Mouse (Mus musculus) embryonic facial prominence, embryonic 14.5 days (tissue): ENCODE data around the gene Orai1. TPM values are rescaled to one million over a fixed set of nuclear protein-coding genes. Genes with fewer than 3 reads are reported as not detected.
A peak's percentile ranks its signal among the peaks of the same experiment; 100 is the strongest.

Source experiments
- ATAC-seq: fragments of 200-750 bp; cut with Nextera tagmentation; 2 replicates; pipeline ENCODE4 v1.8.0; 2017; ENCODE audit warnings: low read depth, moderate number of reproducible peaks, moderate TSS enrichment
- DNase-seq: peaks from one replicate; pipeline ENCODE4 v3.0.0-alpha.2; 2015; ENCODE audit warnings: low spot score
- H3K27ac ChIP-seq: fragments of 300-500 bp; sonication (generic); replicated peaks from 2 replicates; pipeline ENCODE4 v1.5.1; 2014; ENCODE audit warnings: low read depth, mild to moderate bottlenecking, low read length, moderate library complexity
- H3K27me3 ChIP-seq: fragments of 300-500 bp; sonication (generic); replicated peaks from 2 replicates; pipeline ENCODE4 v1.6.1; 2014; ENCODE audit warnings: low read length; ENCODE audit not compliant: control insufficient read depth, insufficient read depth
- H3K36me3 ChIP-seq: fragments of 300-500 bp; sonication (generic); 2 replicates; pipeline ENCODE4 v1.6.1; 2014; ENCODE audit warnings: low read length, mixed read lengths; ENCODE audit not compliant: control insufficient read depth, insufficient read depth
- H3K4me1 ChIP-seq: fragments of 300-500 bp; sonication (generic); 2 replicates; pipeline ENCODE4 v1.6.1; 2014; ENCODE audit warnings: antibody characterized with exemption, low read length; ENCODE audit not compliant: control insufficient read depth, insufficient read depth
- H3K4me2 ChIP-seq: fragments of 300-500 bp; sonication (generic); 2 replicates; pipeline ENCODE4 v1.6.1; 2014; ENCODE audit warnings: low read depth, mild to moderate bottlenecking, low read length, moderate library complexity, mixed read lengths
- H3K4me3 ChIP-seq: fragments of 300-500 bp; sonication (generic); 2 replicates; pipeline ENCODE4 v1.5.1; 2014; ENCODE audit warnings: low read depth, mild to moderate bottlenecking, low read length
- H3K9ac ChIP-seq: fragments of 300-500 bp; sonication (generic); 2 replicates; pipeline ENCODE4 v1.6.1; 2014; ENCODE audit warnings: low read depth, mild to moderate bottlenecking, low read length, moderate library complexity, mixed read lengths
- H3K9me3 ChIP-seq: fragments of 300-500 bp; sonication (generic); 2 replicates; pipeline ENCODE4 v1.6.1; 2016; ENCODE audit warnings: low read length; ENCODE audit not compliant: control insufficient read depth
- WGBS: fragments of 180-500 bp; shearing (Covaris S2); extraction: QIAGEN DNeasy Blood & Tissue Kit; methylation state at CpG from one replicate; pipeline ENCODE4 v1.1.7; 2014; 5-methylcytosine and 5-hydroxymethylcytosine counted together
- polyA plus RNA-seq: library from polyadenylated mRNA; unstranded; fragments of >200 nt; fragmentation: Nextera tagmentation; extraction: Ambion mirVana; gene quantifications from 2 replicates; pipeline ENCODE4 v1.2.1, GENCODE M21; 2014

Gene Orai1
- polyA plus RNA-seq, 1 experiment from 2014 or later = 20.8 TPM

- Histone ChIP-seq H3K36me3 (no peaks in the 10 kb centered on the region), H3K27ac (no peak overlapping the region), H3K4me2 (peak overlapping the region; percentile 99; the same call in 1 of the 2 replicates), H3K4me3 (0 out of 2 replicates have a peak overlapping the region, but pooled peaks have one; percentile 1), H3K27me3 (0 out of 2 replicates have a peak, but pooled peaks cover 2% of the 10 kb centered on the region), H3K4me1 (peaks cover 27% of the 10 kb centered on the region), H3K9ac (peak overlapping the region; percentile 42; the same call in 1 of the 2 replicates), H3K9me3 (no peaks in the 10 kb centered on the region)
- DNase-seq (no peak), ATAC-seq (no peak)
- whole genome bisulfite sequencing = 29% methylated on average over 16 of the region's 16 CpGs
Measured at GRCm38 (mm10) chr5:122990411-122991160, 24.3 kb upstream of the Orai1 start.

DNA sequence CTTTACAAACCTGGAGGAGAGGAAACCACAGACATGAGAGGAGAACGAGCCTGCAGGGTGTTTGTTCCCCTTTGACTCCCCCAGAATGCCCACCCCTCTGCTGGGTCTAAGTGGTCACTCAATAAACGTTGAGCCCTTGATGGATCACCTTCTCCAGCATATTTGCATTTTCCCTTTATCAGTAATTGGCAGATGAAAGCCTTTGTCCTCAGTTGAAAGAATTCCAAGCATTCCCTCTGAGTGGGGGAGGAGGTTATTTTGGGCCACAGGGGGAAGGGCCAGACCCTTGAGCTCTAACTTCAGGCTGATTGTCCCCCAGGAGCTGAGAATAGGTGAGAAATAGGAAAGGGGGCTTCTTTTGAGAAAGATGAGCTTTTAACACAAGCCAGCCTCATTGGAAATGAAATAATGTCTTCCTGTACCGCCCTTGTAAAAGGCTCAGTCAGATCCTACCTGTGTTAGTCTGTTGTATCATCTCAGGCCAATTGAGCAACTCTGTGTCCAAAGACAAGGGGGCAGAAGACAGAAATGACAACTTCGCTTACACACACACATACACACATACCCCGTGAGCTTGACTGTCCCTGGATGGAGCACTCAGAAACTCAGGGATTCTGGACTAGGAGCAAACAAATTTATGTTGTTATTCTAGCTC is 23.4 kb upstream of the Orai1 start:
- Histone ChIP-seq H3K4me2 (peak overlapping the region; percentile 99; the same call in 1 of the 2 replicates), H3K9ac (no peak overlapping the region), H3K36me3 (no peaks in the 10 kb centered on the region), H3K4me1 (peaks cover 27% of the 10 kb centered on the region), H3K27me3 (0 out of 2 replicates have a peak, but pooled peaks cover 2% of the 10 kb centered on the region), H3K27ac (no peak overlapping the region), H3K4me3 (no peak overlapping the region), H3K9me3 (no peaks in the 10 kb centered on the region)
- WGBS = 27% methylated on average over 5 of the region's 5 CpGs
- ATAC-seq (no peak), DNase-seq (no peak)

DNA sequence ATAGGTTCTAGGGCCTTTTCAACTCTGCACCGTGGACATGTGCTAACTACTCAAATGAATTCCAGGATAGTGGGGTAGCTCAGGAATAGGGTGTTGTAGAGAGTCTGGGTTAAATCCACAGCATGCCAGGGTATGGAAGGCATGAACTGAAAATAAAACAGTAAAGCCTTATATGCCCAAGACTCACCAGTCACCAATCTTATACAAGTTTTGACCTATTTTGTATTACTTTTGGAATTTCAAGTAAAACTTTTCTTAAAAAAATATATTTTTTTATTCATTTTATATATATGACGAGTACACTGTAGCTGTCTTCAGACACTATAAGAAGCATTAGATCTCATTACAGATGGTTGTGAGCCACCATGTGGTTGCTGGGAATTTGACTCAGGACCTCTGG is 21.1 kb upstream of the Orai1 start:
- no peak overlapping the region for H3K27ac ChIP-seq
- H3K4me3 ChIP-seq = no peak overlapping the region

GRCm38 (mm10) chr5:122994303-122994846 is 20.5 kb upstream of the Orai1 start:
- 5% methylated on average over 5 of the region's 5 CpGs for WGBS

More for the DNA sequence above, 21.1 kb upstream of the Orai1 start:
- Histone ChIP-seq H3K27me3 (no peaks in the 10 kb centered on the region), H3K4me2 (peak overlapping the region; percentile 48), H3K36me3 (no peaks in the 10 kb centered on the region), H3K9me3 (no peaks in the 10 kb centered on the region), H3K4me1 (peaks cover 15% of the 10 kb centered on the region), H3K9ac (no peak overlapping the region)
- DNase-seq = no peak
- no peak for ATAC-seq
- 26% methylated on average over 2 of the region's 2 CpGs for WGBS

DNA sequence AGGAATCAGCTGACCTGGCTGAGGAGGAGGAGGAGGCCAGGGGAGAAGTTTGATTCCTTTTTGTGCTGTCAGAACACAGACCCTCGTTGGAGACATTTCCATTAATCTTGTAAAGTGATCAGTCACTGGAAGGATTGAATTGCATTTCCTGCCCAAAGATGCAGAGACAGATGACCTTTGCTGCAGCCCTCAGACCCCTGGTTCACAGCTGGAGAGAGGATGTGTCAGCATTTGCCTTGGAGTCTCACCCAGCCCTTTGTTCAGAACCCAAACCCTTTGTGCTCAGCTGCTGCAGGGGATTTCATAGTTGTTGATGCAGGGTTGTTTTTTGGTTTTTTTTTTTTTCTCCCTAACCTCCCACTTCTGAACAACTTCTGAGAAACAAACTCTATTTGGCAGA is 20.0 kb upstream of the Orai1 start:
- Histone ChIP-seq H3K9me3 (no peaks in the 10 kb centered on the region), H3K27ac (no peak overlapping the region), H3K4me3 (no peak overlapping the region), H3K36me3 (no peaks in the 10 kb centered on the region), H3K4me2 (no peak overlapping the region), H3K4me1 (peaks cover 15% of the 10 kb centered on the region), H3K9ac (no peak overlapping the region), H3K27me3 (no peaks in the 10 kb centered on the region)
- ATAC-seq (no peak), DNase-seq (no peak)
- 0% methylated on average over 1 of the region's 1 CpGs for WGBS

More at GRCm38 (mm10) chr5:122994303-122994846, 20.5 kb upstream of the Orai1 start:
- H3K4me2 ChIP-seq = peak overlapping the region; percentile 48
- H3K9me3 ChIP-seq = no peaks in the 10 kb centered on the region
- H3K4me1 ChIP-seq = peaks cover 15% of the 10 kb centered on the region
- H3K27ac ChIP-seq = no peak overlapping the region; the same call in 1 of the 2 replicates
- ATAC-seq = peak; percentile 92
- DNase-seq = peak; percentile 97
- H3K4me3 ChIP-seq = peak overlapping the region; percentile 16
- no peak overlapping the region for H3K9ac ChIP-seq
- no peaks in the 10 kb centered on the region for H3K36me3 ChIP-seq
- no peaks in the 10 kb centered on the region for H3K27me3 ChIP-seq

- DNase-seq (peak; percentile 75), ATAC-seq (peak; percentile 14; the same call in 1 of the 2 replicates)
- H3K9me3 ChIP-seq = no peaks in the 10 kb centered on the region
- H3K9ac ChIP-seq = no peak overlapping the region
- no peak overlapping the region for H3K4me2 ChIP-seq
- H3K27me3 ChIP-seq = no peaks in the 10 kb centered on the region
- no peak overlapping the region for H3K4me3 ChIP-seq
- WGBS = 79% methylated on average over 18 of the region's 18 CpGs
- no peaks in the 10 kb centered on the region for H3K36me3 ChIP-seq
- no peak overlapping the region; the same call in 1 of the 2 replicates for H3K27ac ChIP-seq
- H3K4me1 ChIP-seq = peaks cover 8% of the 10 kb centered on the region; the same call in 1 of the 2 replicates
Measured at GRCm38 (mm10) chr5:122997205-122998204, 17.4 kb upstream of the Orai1 start.

GRCm38 (mm10) chr5:123000901-123001300 is 14.0 kb upstream of the Orai1 start:
- Histone ChIP-seq H3K36me3 (no peaks in the 10 kb centered on the region), H3K27me3 (no peaks in the 10 kb centered on the region), H3K4me2 (no peak overlapping the region), H3K9me3 (no peaks in the 10 kb centered on the region), H3K4me3 (no peak overlapping the region), H3K4me1 (no peaks in the 10 kb centered on the region), H3K27ac (no peak overlapping the region), H3K9ac (no peak overlapping the region)
- DNase-seq (no peak), ATAC-seq (no peak)
- WGBS = 50% methylated on average over 1 of the region's 1 CpGs
